7 mouse cellular contexts compared by ENCODE assay signal in genomic region chr5:142932084-142932685, GRCm38 (mm10). TPM values are rescaled to one million over a fixed set of nuclear protein-coding genes. Genes with fewer than 3 reads are reported as not detected.
A peak's percentile ranks its signal among the peaks of the same experiment; 100 is the strongest.
DNase-seq lines count a peak whose midpoint lies in the region; ATAC-seq and TF ChIP-seq lines count a peak whose summit lies in the region.

No protein-coding gene starts in this region.

- CTCF ChIA-PET in Patski (lab: Charles Lee) = interaction anchor here (0.7 to 4.7 kb wide), 18 partner anchors 12 to 192 kb away, joined by 3 to 35 read pairs (median 4); partner anchors contain the start of genes Actb and Fbxl18

- no peaks in the 10 kb centered on the region for H3K36me3 ChIP-seq in forebrain, embryonic 12.5 days (replicated peaks)
- H3K36me3 ChIP-seq in lung, embryonic 14.5 days (ENCODE audit: insufficient read depth) = no peaks in the 10 kb centered on the region

- intact Hi-C loops in heart, postnatal 10 days (cut with DNase I) = loop anchor here (1.0 to 10.0 kb wide), 4 partner anchors 53 to 373 kb away; partner anchors contain the start of gene Tnrc18

- ATAC-seq in Patski = peak; percentile 51
- peak; percentile 87 for ATAC-seq in cerebellum, adult (ENCODE audit: insufficient number of reproducible peaks, low FRiP score, low TSS enrichment)
- peak; percentile 25; the same call in 1 of the 2 replicates for ATAC-seq in forebrain, embryonic 12.5 days (ENCODE audit: low FRiP score)
- peak; percentile 30; the same call in 1 of the 2 replicates for ATAC-seq in lung, embryonic 14.5 days (ENCODE audit: insufficient read depth)

- H3K4me3 ChIP-seq in forebrain, embryonic 12.5 days (replicated peaks) = no peak overlapping the region
- no peak overlapping the region for H3K4me3 ChIP-seq in lung, embryonic 14.5 days (ENCODE audit: low read depth, low read length)

- POLR2A ChIA-PET in Patski (lab: Charles Lee) = interaction anchor here (1.1 to 7.5 kb wide), 4 partner anchors 29 to 132 kb away, joined by 3 to 69 read pairs (median 5); partner anchors contain the start of gene Actb

- in situ Hi-C loops in Patski (cut with MboI; ENCODE audit: low pct_unique_long_range_greater_than_20kb) = loop anchor here (5.0 kb wide), 1 partner anchor 45 kb away; no protein-coding TSS in a partner anchor

- no peak overlapping the region for H3K27ac ChIP-seq in forebrain, embryonic 12.5 days
- no peak overlapping the region for H3K27ac ChIP-seq in lung, embryonic 14.5 days (ENCODE audit: low read depth)

- WGBS in forebrain, embryonic 12.5 days = 26% methylated on average over 9 of the region's 9 CpGs
- WGBS in lung, embryonic 14.5 days = 12% methylated on average over 9 of the region's 9 CpGs

- peak; percentile 50 for DNase-seq in Patski (ENCODE audit: low read depth, low spot score)
- peak; percentile 92 to 94 for DNase-seq in heart, postnatal 10 days
- peak; percentile 43 to 89 for DNase-seq in layer of hippocampus, adult 18-20 months (ENCODE audit: low spot score in 2 of 2)
- DNase-seq in lung, embryonic 14.5 days = peak; percentile 94
- DNase-seq in right cerebral cortex, postnatal 10 days (ENCODE audit: low spot score in 2 of 2) = peak; percentile 69 to 70

- no peaks in the 10 kb centered on the region for H3K9me3 ChIP-seq in forebrain, embryonic 12.5 days
- H3K9me3 ChIP-seq in lung, embryonic 14.5 days (ENCODE audit: low read depth, low read length) = no peaks in the 10 kb centered on the region

- no peak overlapping the region for H3K4me2 ChIP-seq in forebrain, embryonic 12.5 days
- H3K4me2 ChIP-seq in lung, embryonic 14.5 days = peak overlapping the region; percentile 30

- no peak for TF ChIP-seq CTCF in Patski (IDR thresholded peaks at IDR 0.05)
- peak; percentile 79 for TF ChIP-seq CTCF in lung, embryonic 14.5 days (IDR thresholded peaks at IDR 0.05; ENCODE audit: low read depth)

- no peak overlapping the region for H3K9ac ChIP-seq in forebrain, embryonic 12.5 days
- no peak overlapping the region for H3K9ac ChIP-seq in lung, embryonic 14.5 days

- no peaks in the 10 kb centered on the region for H3K27me3 ChIP-seq in Patski
- H3K27me3 ChIP-seq in forebrain, embryonic 12.5 days = peaks cover 23% of the 10 kb centered on the region
- H3K27me3 ChIP-seq in lung, embryonic 14.5 days (ENCODE audit: insufficient read depth, low read length) = no peaks in the 10 kb centered on the region

- H3K4me1 ChIP-seq in forebrain, embryonic 12.5 days = peaks cover 16% of the 10 kb centered on the region
- H3K4me1 ChIP-seq in lung, embryonic 14.5 days (ENCODE audit: insufficient read depth) = peaks cover 3% of the 10 kb centered on the region; the same call in 1 of the 2 replicates

RNA-seq across cellular contexts. Expression of gene Actb, which starts 25.6 kb away (rescaled TPM):
- 2,926 TPM for polyA plus RNA-seq in Patski (2021)
- 12,389 and 14,301 TPM in 2 replicates for polyA plus RNA-seq in forebrain, embryonic 12.5 days (2016; fragmentation: Nextera tagmentation; extraction: Ambion mirVana)
- total RNA-seq in heart, postnatal 10 days (2021) = 1,000 to 10,000 TPM; 1,831 to 2,004 TPM
- total RNA-seq in layer of hippocampus, adult 18-20 months (2021) = 1,000 to 10,000 TPM; 3,167 to 3,215 TPM
- 16,801 and 17,929 TPM in 2 replicates for polyA plus RNA-seq in lung, embryonic 14.5 days (2014; fragmentation: Nextera tagmentation; extraction: Ambion mirVana)

RNA-seq across cellular contexts. Expression of gene Fscn1, which starts 28.0 kb away (rescaled TPM):
- 246 TPM for polyA plus RNA-seq in Patski (2021)
- polyA plus RNA-seq in forebrain, embryonic 12.5 days (2016; fragmentation: Nextera tagmentation; extraction: Ambion mirVana) = 665 and 748 TPM in 2 replicates
- total RNA-seq in heart, postnatal 10 days (2021) = 100 to 1,000 TPM; 103 to 132 TPM
- 100 to 1,000 TPM; 165 to 188 TPM for total RNA-seq in layer of hippocampus, adult 18-20 months (2021)
- polyA plus RNA-seq in lung, embryonic 14.5 days (2014; fragmentation: Nextera tagmentation; extraction: Ambion mirVana) = 331 and 347 TPM in 2 replicates

RNA-seq across cellular contexts. Expression of gene Fbxl18, which starts 37.0 kb away (rescaled TPM):
- 11.1 TPM for polyA plus RNA-seq in Patski (2021)
- polyA plus RNA-seq in forebrain, embryonic 12.5 days (2016; fragmentation: Nextera tagmentation; extraction: Ambion mirVana) = 24.0 and 24.6 TPM in 2 replicates
- 1 to 10 TPM; 8.8 to 9.2 TPM for total RNA-seq in heart, postnatal 10 days (2021)
- total RNA-seq in layer of hippocampus, adult 18-20 months (2021) = 10 to 100 TPM; 33.9 to 37.6 TPM
- 11.2 and 11.8 TPM in 2 replicates for polyA plus RNA-seq in lung, embryonic 14.5 days (2014; fragmentation: Nextera tagmentation; extraction: Ambion mirVana)

Comparison
In these comparisons a context has a peak if more than half of its experiments do, and no peak if none do; other contexts are left out.
1. ATAC-seq: peak in every context shown above with its lines; median percentile 87 in cerebellum, adult; 51 in Patski; 30 in lung, embryonic 14.5 days; 25 in forebrain, embryonic 12.5 days.